Mouse (Mus musculus) hindbrain, embryonic 10.5 days (tissue): Measurements from ENCODE around the gene Tgm7. TPM values are rescaled to one million over a fixed set of nuclear protein-coding genes. Genes with fewer than 3 reads are reported as not detected.

Experiments used
- DNase-seq: peaks from one replicate; pipeline ENCODE4 v3.0.0-alpha.2; 2017; ENCODE audit warnings: low spot score
- H3K27ac ChIP-seq: fragments of 300-500 bp; sonication (generic); 2 replicates; pipeline ENCODE4 v1.5.1; 2016; ENCODE audit warnings: mild to moderate bottlenecking, moderate library complexity
- H3K27me3 ChIP-seq: fragments of 300-500 bp; sonication (generic); 2 replicates; pipeline ENCODE4 v1.6.1; 2016; ENCODE audit warnings: mild to moderate bottlenecking; ENCODE audit not compliant: poor library complexity, insufficient read depth, severe bottlenecking
- H3K36me3 ChIP-seq: fragments of 300-500 bp; sonication (generic); 2 replicates; pipeline ENCODE4 v1.6.1; 2016; ENCODE audit warnings: mild to moderate bottlenecking, moderate library complexity
- H3K4me1 ChIP-seq: fragments of 300-500 bp; sonication (generic); replicated peaks from 2 replicates; pipeline ENCODE4 v1.6.1; 2016; ENCODE audit warnings: mild to moderate bottlenecking
- H3K4me3 ChIP-seq: fragments of 300-500 bp; sonication (generic); 2 replicates; pipeline ENCODE4 v1.5.1; 2016; ENCODE audit warnings: mild to moderate bottlenecking, moderate library complexity
- H3K9me3 ChIP-seq: fragments of 300-500 bp; sonication (generic); 2 replicates; pipeline ENCODE4 v1.6.1; 2016; ENCODE audit warnings: mild to moderate bottlenecking, moderate library complexity
- WGBS: fragments of 180-500 bp; shearing (Covaris S2); methylation state at CpG from one replicate; pipeline ENCODE4 v1.1.7; 2016; 5-methylcytosine and 5-hydroxymethylcytosine counted together
- polyA plus RNA-seq: library from polyadenylated mRNA; unstranded; fragments of >200 nt; fragmentation: Nextera tagmentation; extraction: Ambion mirVana; gene quantifications from 2 replicates; pipeline ENCODE4 v1.2.1, GENCODE M21; 2016

Gene Tgm7
- polyA plus RNA-seq, 1 experiment from 2014 or later, result not detected

DNA sequence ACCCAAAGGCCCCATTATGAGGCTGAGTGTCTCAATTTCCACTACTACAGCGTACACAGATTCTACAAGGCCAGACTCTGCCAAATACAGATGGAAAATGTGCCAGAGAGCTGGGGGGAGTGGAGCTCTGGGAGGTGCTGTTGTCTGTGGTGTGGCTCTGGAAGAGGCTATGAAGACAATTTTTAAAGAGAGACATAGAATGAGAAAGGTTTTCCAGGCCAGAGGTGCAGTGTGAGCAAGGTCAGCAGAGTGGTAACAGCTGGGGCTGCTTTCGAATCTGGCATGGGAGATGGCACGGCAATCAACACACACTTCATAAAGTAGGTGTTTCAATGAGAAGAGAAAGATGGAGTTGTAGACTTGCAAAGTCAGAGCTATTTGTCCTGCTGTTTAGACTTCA is 9.7 kb upstream of the Tgm7 start:
- Histone ChIP-seq H3K36me3 (no peaks in the 10 kb centered on the region), H3K27me3 (no peaks in the 10 kb centered on the region), H3K4me3 (no peak overlapping the region), H3K9me3 (no peaks in the 10 kb centered on the region), H3K27ac (no peak overlapping the region), H3K4me1 (no peaks in the 10 kb centered on the region)
- 87% methylated on average over 3 of the region's 3 CpGs for WGBS
- DNase-seq, result no peak

DNA sequence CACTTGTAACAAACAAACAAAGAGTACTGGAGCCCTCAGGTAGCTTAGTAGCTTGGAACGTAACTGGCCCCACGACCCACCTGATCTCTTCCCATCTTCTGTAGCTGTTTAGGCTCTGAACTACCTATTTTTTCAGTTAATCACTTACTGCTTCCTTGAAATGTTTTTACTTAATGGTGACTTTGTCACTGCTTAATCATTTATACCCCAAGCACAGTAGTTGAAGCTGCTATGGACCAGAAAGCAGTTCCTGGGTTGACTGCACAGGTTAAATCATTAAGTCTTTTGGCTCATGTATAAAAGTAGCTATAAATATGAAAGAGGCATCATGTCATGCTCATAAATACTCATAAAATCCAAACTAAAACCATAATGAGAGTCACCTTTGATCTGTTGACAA is 5.8 kb upstream of the Tgm7 start:
- Histone ChIP-seq H3K4me1 (no peaks in the 10 kb centered on the region), H3K9me3 (no peaks in the 10 kb centered on the region), H3K27ac (no peak overlapping the region), H3K4me3 (no peak overlapping the region), H3K36me3 (no peaks in the 10 kb centered on the region), H3K27me3 (no peaks in the 10 kb centered on the region)
- WGBS, result 89% methylated on average over 2 of the region's 2 CpGs
- no peak for DNase-seq

DNA sequence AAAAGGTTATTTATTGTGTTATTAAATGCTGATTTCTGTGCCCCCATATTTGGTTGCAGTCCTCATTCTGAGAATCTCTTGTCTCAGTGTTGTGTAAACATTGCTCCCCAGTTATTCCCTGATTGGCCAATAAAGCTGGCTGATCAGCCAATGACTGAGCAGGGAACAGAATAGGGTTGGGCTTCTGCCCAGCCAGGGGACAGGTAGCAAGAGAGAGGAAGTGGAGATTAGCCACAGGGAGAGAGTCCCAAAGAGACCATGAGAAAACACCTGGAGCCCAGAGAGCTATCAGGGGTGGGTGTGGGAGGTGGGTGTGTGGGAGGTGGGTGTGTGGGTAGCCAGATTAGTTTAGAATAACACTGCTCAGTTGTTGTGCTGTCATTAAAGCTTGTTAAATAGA is 3.7 kb downstream of the Tgm7 start:
- H3K4me1 ChIP-seq, result no peaks in the 10 kb centered on the region
- H3K27me3 ChIP-seq, result no peaks in the 10 kb centered on the region
- no peak for DNase-seq
- H3K4me3 ChIP-seq, result no peak overlapping the region
- no peak overlapping the region for H3K27ac ChIP-seq
- H3K36me3 ChIP-seq, result no peaks in the 10 kb centered on the region
- H3K9me3 ChIP-seq, result no peaks in the 10 kb centered on the region

DNA sequence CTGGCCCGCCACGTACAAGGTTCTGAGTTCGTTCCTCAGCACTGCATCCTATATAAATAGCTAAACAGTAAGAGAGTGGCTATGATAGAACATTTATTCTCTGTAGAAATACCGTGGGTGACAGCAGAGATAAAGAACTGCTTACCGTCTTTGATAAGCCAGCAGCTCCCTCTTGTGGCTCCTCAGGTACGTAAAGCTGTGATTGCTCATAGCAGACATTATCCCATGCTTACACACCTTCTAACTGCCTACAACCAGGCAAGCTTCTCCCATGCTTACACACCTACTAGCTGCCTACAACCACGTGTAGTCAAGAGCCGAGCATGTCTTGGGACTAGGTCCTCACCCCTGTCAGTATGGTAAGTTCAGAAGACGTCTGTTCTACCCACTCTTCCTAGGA is 7.5 kb downstream of the Tgm7 start:
- H3K36me3 ChIP-seq, result no peaks in the 10 kb centered on the region
- H3K4me1 ChIP-seq, result no peaks in the 10 kb centered on the region
- no peaks in the 10 kb centered on the region for H3K27me3 ChIP-seq
- no peak overlapping the region for H3K27ac ChIP-seq
- WGBS, result 27% methylated on average over 9 of the region's 9 CpGs
- H3K4me3 ChIP-seq, result no peak overlapping the region
- no peaks in the 10 kb centered on the region for H3K9me3 ChIP-seq
- peak; percentile 35 for DNase-seq

DNA sequence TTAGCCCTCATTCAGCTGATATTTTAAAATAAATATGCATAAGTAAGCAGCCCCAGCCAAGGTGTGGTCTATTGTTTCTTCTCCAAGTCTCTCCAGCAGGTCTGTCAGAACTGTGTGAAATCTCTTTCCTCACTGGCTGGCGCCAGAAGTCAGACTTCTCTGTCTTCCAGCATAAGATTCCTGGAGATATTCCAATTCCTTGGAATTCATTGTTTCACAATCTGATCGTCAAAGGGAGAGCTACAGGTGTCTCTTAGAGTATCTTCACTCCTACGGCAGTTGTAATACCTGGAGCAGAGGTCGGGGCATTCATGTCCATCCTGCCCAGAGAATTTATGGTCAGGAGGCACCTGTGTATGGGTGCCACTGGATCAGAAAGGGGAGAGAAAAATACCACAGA is 19.8 kb downstream of the Tgm7 start:
- H3K27me3 ChIP-seq, result no peaks in the 10 kb centered on the region
- no peaks in the 10 kb centered on the region for H3K36me3 ChIP-seq
- DNase-seq, result no peak
- no peaks in the 10 kb centered on the region for H3K9me3 ChIP-seq
- 79% methylated on average over 4 of the region's 4 CpGs for WGBS
- H3K4me3 ChIP-seq, result no peak overlapping the region
- H3K4me1 ChIP-seq, result no peaks in the 10 kb centered on the region
- no peak overlapping the region for H3K27ac ChIP-seq

DNA sequence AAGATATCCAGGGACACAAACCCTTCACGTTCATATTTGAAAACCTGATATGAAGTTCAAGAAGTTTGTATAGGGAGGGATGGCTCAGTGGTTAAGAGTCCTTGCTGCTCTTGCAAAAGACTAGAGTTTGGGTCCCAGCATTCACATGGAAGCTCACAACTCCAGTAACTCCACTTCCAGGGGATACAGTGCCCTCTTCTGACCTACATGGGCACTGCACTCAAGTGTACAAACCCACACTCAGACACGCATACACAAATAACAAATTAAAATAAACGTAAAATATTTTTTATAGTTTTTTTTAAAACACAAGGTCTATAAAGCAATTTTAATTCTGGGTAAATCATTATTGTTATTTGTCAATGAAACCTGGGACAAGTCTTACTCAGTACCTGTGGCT is 21.1 kb downstream of the Tgm7 start:
- H3K9me3 ChIP-seq, result no peaks in the 10 kb centered on the region
- no peak for DNase-seq
- H3K4me1 ChIP-seq, result no peaks in the 10 kb centered on the region
- 88% methylated on average over 3 of the region's 3 CpGs for WGBS
- no peaks in the 10 kb centered on the region for H3K27me3 ChIP-seq
- H3K4me3 ChIP-seq, result no peak overlapping the region
- no peaks in the 10 kb centered on the region for H3K36me3 ChIP-seq
- no peak overlapping the region for H3K27ac ChIP-seq

DNA sequence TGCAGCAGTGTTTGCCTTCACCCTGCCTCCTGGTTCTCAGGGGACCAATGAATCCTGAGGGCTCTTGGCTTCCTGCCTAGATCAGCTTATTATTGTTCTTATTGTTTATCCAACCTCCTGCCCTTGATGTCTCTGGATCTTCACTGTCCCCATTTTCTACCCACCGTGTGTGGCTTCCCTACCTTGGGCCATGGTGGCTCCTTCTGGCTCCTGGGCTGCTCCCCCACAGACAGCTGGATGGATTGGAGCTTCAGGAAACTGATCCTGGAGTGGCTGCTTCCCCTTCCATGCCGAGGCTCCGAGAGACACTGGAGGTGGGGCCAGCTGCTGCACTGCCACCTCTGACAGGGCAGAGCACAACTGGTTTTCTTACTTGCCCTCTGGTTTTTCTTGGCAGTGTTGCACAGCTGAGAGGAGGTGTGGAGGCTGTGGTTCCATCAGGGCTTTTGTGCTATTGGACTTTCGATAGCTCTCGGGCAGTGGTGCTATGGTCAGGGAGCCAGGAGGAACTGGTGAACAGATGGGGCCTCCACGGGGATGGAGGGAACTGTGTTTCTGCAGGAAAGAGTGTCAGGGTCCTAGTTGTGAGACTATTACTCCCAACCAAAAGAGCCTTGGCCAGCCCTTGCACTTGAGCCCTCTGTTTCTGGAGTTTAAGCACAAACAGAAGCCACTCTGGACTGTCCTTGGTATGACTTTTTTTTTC is 24.0 kb downstream of the Tgm7 start, which contains the start of gene Tgm5:
Tgm5 (minus strand) TSS at position 362 of the 706 bp plus-strand sequence.
- Histone ChIP-seq H3K9me3 (no peaks in the 10 kb centered on the region), H3K36me3 (no peaks in the 10 kb centered on the region), H3K27ac (no peak within 1 kb of the TSS), H3K27me3 (no peaks in the 10 kb centered on the region), H3K4me3 (no peak within 1 kb of the TSS), H3K4me1 (no peaks in the 10 kb centered on the region)
- DNase-seq, result no peak
- 61% methylated on average over 6 of the region's 6 CpGs for WGBS

DNA sequence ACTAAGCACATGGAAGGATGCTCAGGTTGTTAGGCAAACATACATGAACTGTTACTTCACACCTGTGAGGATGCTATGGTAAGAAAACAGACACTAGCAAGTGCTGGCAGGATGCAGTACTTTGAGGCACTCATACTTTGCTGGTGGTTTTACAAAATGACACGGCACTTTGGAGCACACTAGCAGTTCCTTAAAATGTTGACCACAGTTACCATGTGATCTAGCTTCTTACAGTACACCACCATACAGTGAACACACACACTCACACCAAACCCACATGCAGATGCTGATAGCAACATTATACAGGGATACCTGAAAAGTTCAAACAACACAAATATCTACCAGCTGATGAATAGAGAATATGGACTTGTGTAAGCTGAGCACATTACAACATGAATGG is 27.0 kb downstream of the Tgm7 start:
- Histone ChIP-seq H3K4me1 (no peaks in the 10 kb centered on the region), H3K27ac (no peak overlapping the region), H3K36me3 (no peaks in the 10 kb centered on the region), H3K9me3 (no peaks in the 10 kb centered on the region), H3K4me3 (no peak overlapping the region), H3K27me3 (no peaks in the 10 kb centered on the region)
- WGBS, result 92% methylated on average over 1 of the region's 1 CpGs
- DNase-seq, result no peak

DNA sequence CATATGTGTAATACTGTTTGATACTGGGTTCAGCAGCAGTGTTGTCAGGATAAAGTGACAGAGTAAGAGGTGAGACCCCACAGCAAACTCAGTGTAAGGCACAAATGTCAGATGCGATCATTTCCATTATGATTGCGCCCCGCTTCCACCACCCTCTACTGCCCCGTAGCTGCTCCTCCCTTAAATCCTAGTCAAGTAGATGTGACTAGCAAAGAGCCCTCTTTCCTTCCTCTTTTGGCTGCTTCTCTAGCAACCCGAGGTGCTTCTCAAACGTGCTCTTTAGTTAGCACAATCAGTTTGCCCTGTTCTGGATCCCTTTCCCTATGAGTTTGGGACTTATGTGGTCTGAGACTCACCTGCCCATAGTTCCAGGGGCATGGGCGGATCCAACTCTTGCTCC is 34.8 kb downstream of the Tgm7 start:
- WGBS, result 83% methylated on average over 7 of the region's 7 CpGs
- no peaks in the 10 kb centered on the region for H3K4me1 ChIP-seq
- H3K4me3 ChIP-seq, result no peak overlapping the region
- H3K9me3 ChIP-seq, result no peaks in the 10 kb centered on the region
- H3K27ac ChIP-seq, result no peak overlapping the region
- no peaks in the 10 kb centered on the region for H3K27me3 ChIP-seq
- DNase-seq, result no peak
- no peaks in the 10 kb centered on the region for H3K36me3 ChIP-seq

DNA sequence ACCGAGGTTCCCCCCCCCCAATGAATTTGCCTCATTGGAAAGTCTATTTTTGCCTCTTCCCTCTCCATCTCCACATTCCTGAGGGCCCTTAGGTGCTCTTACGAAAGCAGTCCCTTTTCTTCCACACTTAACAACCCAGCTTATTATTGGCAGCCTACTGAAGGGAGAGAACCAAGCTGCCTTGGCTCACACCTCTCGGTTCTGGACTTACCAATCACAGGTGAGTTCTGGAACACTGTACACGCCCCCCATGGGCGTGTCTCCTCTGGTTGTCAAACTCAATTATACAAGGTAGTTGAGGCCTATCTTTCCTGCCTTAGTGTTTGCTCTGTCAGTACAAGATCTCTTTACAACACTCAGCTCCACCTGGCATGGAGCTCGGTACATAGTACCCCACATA is 37.7 kb downstream of the Tgm7 start:
- Histone ChIP-seq H3K4me1 (no peaks in the 10 kb centered on the region), H3K9me3 (no peaks in the 10 kb centered on the region), H3K4me3 (no peak overlapping the region), H3K27ac (no peak overlapping the region), H3K36me3 (no peaks in the 10 kb centered on the region), H3K27me3 (no peaks in the 10 kb centered on the region)
- 82% methylated on average over 6 of the region's 6 CpGs for WGBS
- DNase-seq, result no peak

DNA sequence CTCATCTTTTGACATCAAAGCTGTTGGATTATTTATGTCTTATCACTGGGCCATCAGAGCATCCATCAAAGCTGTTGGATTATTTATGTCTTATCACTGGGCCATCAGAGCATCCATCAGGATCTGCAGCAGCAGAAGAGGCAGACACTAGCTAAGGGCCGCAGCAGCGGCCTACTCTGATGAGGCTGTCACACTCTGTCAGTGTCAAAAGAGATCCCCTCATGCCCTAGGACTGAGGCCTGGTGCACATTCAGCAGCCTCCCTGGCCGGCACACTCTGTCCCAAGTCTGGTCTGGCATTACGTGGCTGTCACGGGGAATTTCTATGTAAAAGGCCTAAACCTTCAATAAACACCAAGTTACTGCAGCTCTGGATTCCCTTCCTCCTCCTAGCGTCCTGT is 40.1 kb downstream of the Tgm7 start:
- Histone ChIP-seq H3K9me3 (no peaks in the 10 kb centered on the region), H3K27me3 (no peaks in the 10 kb centered on the region), H3K36me3 (no peaks in the 10 kb centered on the region), H3K4me1 (no peaks in the 10 kb centered on the region), H3K4me3 (no peak overlapping the region), H3K27ac (no peak overlapping the region)
- WGBS, result 70% methylated on average over 6 of the region's 6 CpGs
- DNase-seq, result no peak

DNA sequence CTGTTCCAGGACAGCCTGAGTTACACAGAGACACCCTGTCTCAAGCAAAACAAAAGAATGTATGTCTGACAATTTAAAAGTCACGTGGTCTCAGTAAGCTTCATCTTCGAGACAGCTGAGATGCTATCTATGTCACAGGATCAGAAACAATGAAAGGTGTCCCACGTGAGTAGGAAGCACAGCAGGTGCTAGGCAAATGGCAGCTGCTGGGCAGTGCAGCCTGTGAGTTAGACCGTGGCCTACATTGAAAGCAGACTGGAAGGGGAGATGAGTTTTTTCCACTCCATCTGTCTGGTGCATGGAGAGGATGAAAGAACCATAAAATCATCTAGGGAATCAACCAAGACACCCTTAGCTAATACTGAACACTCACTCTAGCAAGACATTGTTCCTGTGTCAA is 42.5 kb downstream of the Tgm7 start:
- WGBS, result 72% methylated on average over 4 of the region's 4 CpGs
- no peak overlapping the region for H3K27ac ChIP-seq

DNA sequence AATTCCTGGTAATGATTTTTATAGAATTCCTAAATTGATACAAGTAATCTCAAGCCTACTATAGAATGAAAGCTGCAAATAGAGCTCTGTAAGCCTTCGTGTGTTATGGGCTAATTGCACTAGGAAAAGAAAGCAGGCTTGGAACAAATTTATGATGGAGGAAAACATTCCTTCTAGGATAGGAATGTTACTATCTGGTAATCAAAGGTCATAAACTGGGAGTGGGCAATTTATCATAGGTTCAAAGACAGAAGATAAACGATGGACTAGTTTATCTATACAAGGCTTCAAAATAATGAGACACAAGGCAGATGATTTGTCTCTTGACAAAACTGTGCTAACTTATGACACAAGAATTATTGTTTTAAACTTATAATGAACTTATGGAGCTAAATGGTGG is 48.3 kb downstream of the Tgm7 start:
- H3K27ac ChIP-seq, result no peak overlapping the region
- no peaks in the 10 kb centered on the region for H3K4me1 ChIP-seq
- H3K36me3 ChIP-seq, result no peaks in the 10 kb centered on the region
- no peaks in the 10 kb centered on the region for H3K27me3 ChIP-seq
- 91% methylated on average over 2 of the region's 2 CpGs for WGBS
- DNase-seq, result no peak
- H3K4me3 ChIP-seq, result no peak overlapping the region
- H3K9me3 ChIP-seq, result no peaks in the 10 kb centered on the region

More for the DNA sequence above, 42.5 kb downstream of the Tgm7 start:
- Histone ChIP-seq H3K4me3 (no peak overlapping the region), H3K4me1 (no peaks in the 10 kb centered on the region), H3K36me3 (no peaks in the 10 kb centered on the region), H3K9me3 (no peaks in the 10 kb centered on the region), H3K27me3 (no peaks in the 10 kb centered on the region)
- no peak for DNase-seq

DNA sequence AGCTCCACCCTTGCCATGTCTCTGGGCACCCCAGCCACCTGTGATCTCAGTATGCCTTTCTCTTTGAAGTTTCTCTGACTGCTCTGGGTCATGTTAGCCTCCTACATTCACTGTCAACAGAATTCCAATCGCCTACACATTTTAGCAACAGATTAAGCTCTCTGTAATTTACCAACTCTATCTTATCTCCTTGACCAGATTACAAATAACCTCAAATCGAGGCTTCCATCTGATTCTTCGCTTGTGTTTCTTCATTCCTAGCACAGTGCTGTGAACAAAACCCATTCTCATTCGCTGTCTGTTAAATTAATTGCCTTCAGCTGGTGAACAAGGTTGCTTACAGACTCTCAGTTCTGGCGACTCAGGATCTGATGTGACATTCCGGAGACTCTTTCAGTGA is 51.6 kb downstream of the Tgm7 start:
- WGBS, result 72% methylated on average over 6 of the region's 6 CpGs
- H3K4me3 ChIP-seq, result no peak overlapping the region
- no peak overlapping the region for H3K27ac ChIP-seq
- H3K9me3 ChIP-seq, result no peaks in the 10 kb centered on the region
- H3K36me3 ChIP-seq, result no peaks in the 10 kb centered on the region
- H3K27me3 ChIP-seq, result no peaks in the 10 kb centered on the region
- no peaks in the 10 kb centered on the region for H3K4me1 ChIP-seq
- DNase-seq, result no peak
